Mouse (Mus musculus) C2C12 (cell line): ENCODE measurements around the gene 1700001F09Rik.
"Not testable (repeated sequence)": the region's sequence is repeated elsewhere in the genome, so short reads cannot be mapped to it uniquely, and the experiment has no call there.

ENCODE experiments used
- CTCF ChIP-seq: IDR thresholded peaks from one replicate; pipeline ENCODE4 v1.5.1; 2011; ENCODE audit not compliant: control insufficient read depth, insufficient read depth, insufficient read length
- FOSL1 ChIP-seq: IDR thresholded peaks from one replicate; pipeline ENCODE4 v1.8.0; 2011; ENCODE audit warnings: mild to moderate bottlenecking, low read length; ENCODE audit not compliant: poor library complexity, insufficient read depth, severe bottlenecking
- MAX ChIP-seq: IDR thresholded peaks from one replicate; pipeline ENCODE4 v1.6.1; 2011; ENCODE audit warnings: mild to moderate bottlenecking, control low read depth
- MYOD1 ChIP-seq: IDR thresholded peaks from one replicate; pipeline ENCODE4 v1.6.1; 2011; ENCODE audit warnings: low read depth; ENCODE audit not compliant: control insufficient read depth, insufficient read length
- MYOG ChIP-seq: IDR thresholded peaks from one replicate; pipeline ENCODE4 v1.6.1; 2011; ENCODE audit not compliant: control insufficient read depth, insufficient read length; ENCODE audit errors: extremely low read depth
- USF1 ChIP-seq: IDR thresholded peaks from one replicate; pipeline ENCODE4 v1.6.1; 2011; ENCODE audit warnings: low read depth, mild to moderate bottlenecking, control low read depth, moderate library complexity

- TF ChIP-seq CTCF, MYOG, MYOD1, FOSL1, MAX, USF1: not testable (repeated sequence)
Observed at GRCm38 (mm10) chr14:43293503-43293902, 54.1 kb downstream of the 1700001F09Rik start, which contains the start of gene Gm8127.
